ENCODE assay signal across 10 mouse cellular contexts in the genomic region with DNA sequence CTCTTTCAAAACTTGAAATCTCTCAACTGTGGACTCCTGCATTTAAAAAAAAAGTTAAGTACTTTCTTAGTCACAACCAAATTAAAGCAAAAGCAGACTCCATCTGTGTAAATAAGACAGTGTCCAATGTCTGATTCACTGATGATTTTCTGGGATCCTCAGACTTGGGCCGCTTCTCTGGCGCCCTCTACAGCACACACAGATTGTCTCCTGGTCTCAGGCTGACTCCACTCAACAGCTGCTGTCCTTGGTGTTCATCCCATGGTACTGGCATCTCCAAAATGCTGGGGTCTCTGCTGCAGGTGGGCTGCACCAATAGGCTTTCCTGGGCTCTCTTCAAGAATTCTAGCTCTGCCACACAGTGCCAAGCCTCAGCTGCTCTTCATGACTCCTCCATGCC. TPM values are rescaled to one million over a fixed set of nuclear protein-coding genes. Genes with fewer than 3 reads are reported as not detected.
DNase-seq lines count a peak whose midpoint lies in the region; ATAC-seq and TF ChIP-seq lines count a peak whose summit lies in the region.
"Had no signal": no experiment of that assay in that cellular context is flagged by ENCODE, and none has a peak within 500 bp of the region (broad histone marks: within the 10 kb centered on the region; RNA-seq: fewer than 3 reads in every experiment).

No protein-coding gene starts in this region.

- 0% methylated on average over 2 of the region's 2 CpGs for WGBS in kidney, postnatal 0 days

- TF ChIP-seq CTCF in kidney, postnatal 0 days (IDR thresholded peaks at IDR 0.05; ENCODE audit: low read depth): peak; percentile 77

- no peak overlapping the region for H3K4me3 ChIP-seq in kidney, postnatal 0 days (replicated peaks; ENCODE audit: low read depth, low read length)
- H3K4me3 ChIP-seq: heart, embryonic 15.5 days; neural tube, embryonic 13.5 days had no signal

- H3K36me3 ChIP-seq in kidney, postnatal 0 days (ENCODE audit: insufficient read depth, low read length): 0 out of 2 replicates have a peak, but pooled peaks cover 4% of the 10 kb centered on the region

- H3K9ac ChIP-seq in kidney, postnatal 0 days (ENCODE audit: low read depth, low read length): no peak overlapping the region
- H3K9ac ChIP-seq: heart, embryonic 15.5 days; neural tube, embryonic 13.5 days had no signal

- H3K9me3 ChIP-seq in kidney, postnatal 0 days (replicated peaks; ENCODE audit: low read length): no peaks in the 10 kb centered on the region
- H3K9me3 ChIP-seq: heart, embryonic 15.5 days; neural tube, embryonic 13.5 days had no signal

- H3K4me2 ChIP-seq in kidney, postnatal 0 days (ENCODE audit: low read length): no peak overlapping the region
- H3K4me2 ChIP-seq: heart, embryonic 15.5 days; neural tube, embryonic 13.5 days had no signal

- DNase-seq in gastrocnemius, adult 18-20 months (ENCODE audit: low spot score): peak; percentile 24
- no peak for DNase-seq in gastrocnemius, adult 8-10 months (ENCODE audit: low spot score in 2 of 2)
- DNase-seq in urinary bladder, postnatal 36 days (ENCODE audit: low spot score in 2 of 2): peak; percentile 38 to 55
- no peak for DNase-seq in urinary bladder, adult 2 months (ENCODE audit: low spot score)
- DNase-seq in embryo, embryonic 11.5 days (ENCODE audit: low read depth, low spot score): peak; percentile 36
- peak; percentile 78 for DNase-seq in kidney, postnatal 0 days (ENCODE audit: low spot score)
- DNase-seq in lung, postnatal 10 days: peak; percentile 74
- DNase-seq in thymus, postnatal 14 days: peak; percentile 47

- H3K27me3 ChIP-seq in kidney, postnatal 0 days (ENCODE audit: insufficient read depth, low read length): no peaks in the 10 kb centered on the region
- H3K27me3 ChIP-seq: heart, embryonic 15.5 days; neural tube, embryonic 13.5 days had no signal

- no peak overlapping the region for H3K27ac ChIP-seq in kidney, postnatal 0 days
- H3K27ac ChIP-seq: heart, embryonic 15.5 days; neural tube, embryonic 13.5 days had no signal

- 0 out of 2 replicates have a peak, but pooled peaks have one; percentile 34 for ATAC-seq in kidney, postnatal 0 days (replicated peaks; ENCODE audit: low FRiP score, low read depth)

- H3K4me1 ChIP-seq in kidney, postnatal 0 days (replicated peaks; ENCODE audit: insufficient read depth, low read length): no peaks in the 10 kb centered on the region
- H3K4me1 ChIP-seq: heart, embryonic 15.5 days; neural tube, embryonic 13.5 days had no signal

RNA-seq across cellular contexts. Expression of a gene that starts 24.5 kb away (rescaled TPM):
- total RNA-seq in gastrocnemius, adult 18-20 months (2021): 10 to 100 TPM; 52.1 to 57.5 TPM
- total RNA-seq in gastrocnemius, adult 8-10 months (2022): 10 to 100 TPM; 51.0 to 54.1 (median 52.4) TPM
- polyA plus RNA-seq in urinary bladder, adult 2 months (2012; rRNA removed): 119 and 134 TPM in 2 replicates
- polyA plus RNA-seq in kidney, postnatal 0 days (2015; fragmentation: Nextera tagmentation; extraction: Ambion mirVana): 191 and 203 TPM in 2 replicates

RNA-seq across cellular contexts. Expression of a gene that starts 36.6 kb away (rescaled TPM):
- total RNA-seq in gastrocnemius, adult 18-20 months (2021): 100 to 1,000 TPM; 158 to 163 TPM
- 100 to 1,000 TPM; 133 to 159 (median 146) TPM for total RNA-seq in gastrocnemius, adult 8-10 months (2022)
- polyA plus RNA-seq in urinary bladder, adult 2 months (2012; rRNA removed): 116 and 139 TPM in 2 replicates
- 109 and 136 TPM in 2 replicates for polyA plus RNA-seq in kidney, postnatal 0 days (2015; fragmentation: Nextera tagmentation; extraction: Ambion mirVana)

RNA-seq across cellular contexts. Expression of a gene that starts 38.1 kb away (rescaled TPM):
- 1 to 10 TPM; 6.9 to 7.1 TPM for total RNA-seq in gastrocnemius, adult 18-20 months (2021)
- 1 to 10 TPM; 5.7 to 6.7 (median 6.4) TPM for total RNA-seq in gastrocnemius, adult 8-10 months (2022)
- polyA plus RNA-seq in urinary bladder, adult 2 months (2012; rRNA removed): 44.4 and 47.7 TPM in 2 replicates
- polyA plus RNA-seq in kidney, postnatal 0 days (2015; fragmentation: Nextera tagmentation; extraction: Ambion mirVana): 21.8 TPM in 2 replicates

RNA-seq across cellular contexts. Expression of a gene that starts 39.0 kb away (rescaled TPM):
- not detected for total RNA-seq in gastrocnemius, adult 18-20 months (2021)
- total RNA-seq in gastrocnemius, adult 8-10 months (2022): not detected
- 0.10 and 0.12 TPM in 2 replicates for polyA plus RNA-seq in urinary bladder, adult 2 months (2012; rRNA removed)
- not detected in 2 replicates for polyA plus RNA-seq in kidney, postnatal 0 days (2015; fragmentation: Nextera tagmentation; extraction: Ambion mirVana)
- polyA plus RNA-seq: heart, embryonic 15.5 days had no signal

RNA-seq across cellular contexts. Expression of a gene that starts 53.0 kb away (rescaled TPM):
- total RNA-seq in gastrocnemius, adult 18-20 months (2021): 1 to 10 TPM; 1.0 to 1.3 TPM
- 1 to 10 TPM in 1 of 4 experiments, under 1 TPM in 3; 0.15 to 1.0 (median 0.79) TPM for total RNA-seq in gastrocnemius, adult 8-10 months (2022)
- polyA plus RNA-seq in urinary bladder, adult 2 months (2012; rRNA removed): 47.5 and 62.9 TPM in 2 replicates
- polyA plus RNA-seq in kidney, postnatal 0 days (2015; fragmentation: Nextera tagmentation; extraction: Ambion mirVana): 3.8 and 4.1 TPM in 2 replicates

Comparison
In these comparisons a context has a peak if more than half of its experiments do, and no peak if none do; other contexts are left out.
1. DNase-seq: peak in gastrocnemius, adult 18-20 months (single experiment), urinary bladder, postnatal 36 days (2 of 2), embryo, embryonic 11.5 days (single experiment), kidney, postnatal 0 days (single experiment), lung, postnatal 10 days (single experiment) and thymus, postnatal 14 days (single experiment); none in gastrocnemius, adult 8-10 months (0 of 2) and urinary bladder, adult 2 months (single experiment).